Mouse (Mus musculus): ENCODE measurements around the gene Rnase13. TPM values are rescaled to one million over a fixed set of nuclear protein-coding genes. Genes with fewer than 3 reads are reported as not detected.
A peak's percentile ranks its signal among the peaks of the same experiment; 100 is the strongest.

Rnase13 gene
- total RNA-seq, 2 experiments from 2014 or later, result not detected

DNA sequence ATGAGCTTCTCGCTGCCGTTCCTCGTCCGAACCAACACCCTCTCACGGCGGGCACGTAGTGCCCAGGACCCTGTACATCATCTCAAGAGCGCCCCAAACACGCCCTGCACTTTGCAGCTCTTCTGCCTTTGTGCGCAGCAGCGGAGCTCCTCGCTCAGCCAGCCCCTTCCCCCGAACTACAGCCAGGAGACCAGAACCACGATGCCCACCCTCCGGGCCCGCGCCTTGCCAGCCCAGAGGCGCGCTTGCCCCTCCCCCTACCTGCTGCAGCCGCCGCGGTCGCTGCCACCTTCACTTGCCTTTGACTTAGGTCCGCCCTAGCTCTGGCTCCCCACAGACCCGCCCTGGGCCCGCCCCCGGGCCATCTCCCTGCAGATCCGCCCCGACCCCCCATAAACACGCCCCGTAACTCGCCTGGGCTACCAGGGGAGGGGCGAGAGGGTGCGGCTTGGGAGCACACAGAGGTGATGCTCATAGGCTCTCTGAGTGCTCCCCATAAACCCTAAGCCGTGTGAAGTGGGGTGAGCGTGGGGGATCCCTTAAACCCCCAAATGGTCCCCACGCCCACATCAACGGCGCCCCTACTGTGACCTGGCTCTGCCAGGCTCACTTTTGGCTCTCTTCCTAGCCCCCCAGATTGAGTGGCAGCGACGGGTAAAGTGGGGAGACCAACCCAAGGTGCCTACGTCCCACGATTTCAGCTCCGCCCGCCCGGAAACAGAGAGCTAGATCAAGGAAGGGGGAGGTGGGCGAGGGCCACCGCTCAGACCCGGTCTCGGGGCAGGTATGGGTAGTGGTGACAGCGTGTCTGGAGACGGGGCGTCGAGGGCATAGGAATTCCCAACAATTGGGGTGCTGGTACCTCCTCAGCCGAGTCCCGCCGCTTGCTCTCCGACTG, 9.3 kb downstream of the Rnase13 start:
- peak; percentile 92 for DNase-seq

DNA sequence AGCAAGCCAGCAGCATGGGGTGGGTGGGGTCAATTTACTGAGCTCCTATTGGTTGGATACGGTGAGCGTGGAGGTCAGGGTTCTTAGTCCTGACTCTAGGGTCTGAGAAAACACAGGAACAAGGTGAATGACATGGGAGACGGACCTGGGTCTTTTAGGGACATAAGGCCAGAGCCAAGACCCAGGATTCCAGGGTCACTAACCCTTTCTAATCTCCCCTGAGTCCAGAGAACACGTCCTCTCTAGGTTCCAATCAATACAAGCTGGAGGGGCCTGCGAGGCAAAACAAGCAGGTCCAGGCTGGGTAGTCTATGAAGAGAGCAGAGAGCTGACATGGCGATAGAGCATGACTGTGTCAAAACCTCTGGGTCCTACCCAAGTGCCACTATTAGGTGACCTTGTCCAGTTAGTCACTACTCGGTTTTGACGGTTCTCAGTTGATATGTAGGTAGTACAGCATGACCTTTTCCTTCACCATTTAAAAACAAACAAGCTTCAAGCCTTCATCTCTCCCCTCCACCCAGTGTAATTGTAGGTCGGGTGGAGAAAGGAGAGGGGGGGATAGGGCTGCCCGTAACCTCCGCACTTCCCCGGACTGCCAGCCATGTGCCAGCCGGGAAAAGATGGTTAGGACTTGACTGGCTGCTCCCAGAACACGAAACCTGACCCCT, 10.0 kb downstream of the Rnase13 start:
- DNase-seq, result peak; percentile 59

GRCm38 (mm10) chr14:51911301-51911700, 11.3 kb downstream of the Rnase13 start:
- DNase-seq, result no peak

DNA sequence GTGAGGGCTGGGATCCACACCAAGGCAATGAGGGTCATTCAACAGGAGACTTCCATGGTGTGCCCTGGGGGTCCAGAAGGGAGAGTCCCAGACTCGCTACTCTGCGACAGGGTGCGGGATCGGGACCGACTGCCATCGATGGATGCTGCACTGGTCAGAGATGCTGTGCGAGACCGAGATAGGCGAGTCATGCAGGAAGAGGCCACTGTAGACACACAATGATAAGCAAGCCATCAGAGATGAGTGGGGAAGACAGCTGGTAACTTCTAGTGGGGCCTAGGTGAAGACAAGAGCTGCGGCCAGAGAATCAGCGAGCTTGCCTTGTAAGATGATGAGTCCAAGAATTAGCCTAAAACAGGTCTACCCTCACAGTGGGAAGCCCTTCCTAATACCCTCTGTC, 16.5 kb downstream of the Rnase13 start:
- DNase-seq, result no peak

DNA sequence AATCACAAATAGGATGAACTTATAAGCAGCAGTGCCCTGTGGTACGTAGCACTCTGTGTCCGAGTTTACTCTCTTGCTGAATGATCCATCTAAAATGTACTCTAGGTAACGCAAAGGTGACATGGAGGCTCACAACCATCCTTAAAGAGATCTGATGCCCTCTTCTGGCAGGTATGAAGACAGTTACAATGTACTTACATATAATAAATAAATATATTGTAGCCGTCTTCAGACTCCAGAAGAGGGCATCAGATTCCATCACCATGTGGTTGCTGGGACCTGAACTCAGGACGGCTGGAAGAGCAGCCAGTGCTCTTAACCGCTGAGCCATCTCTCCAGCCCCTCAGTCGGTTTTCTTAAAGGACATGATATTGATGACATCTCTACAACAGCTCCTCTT, 17.9 kb downstream of the Rnase13 start:
- DNase-seq, result no peak

- DNase-seq, result no peak
These were observed 18.8 kb downstream of the Rnase13 start for GRCm38 (mm10) chr14:51903782-51904181.

GRCm38 (mm10) chr14:51902806-51903710, 19.5 kb downstream of the Rnase13 start:
- peak; percentile 88 for DNase-seq

GRCm38 (mm10) chr14:51899351-51899750, 23.2 kb downstream of the Rnase13 start:
- DNase-seq, result no peak

GRCm38 (mm10) chr14:51896539-51897170, 25.9 kb downstream of the Rnase13 start:
- no peak for DNase-seq

DNA sequence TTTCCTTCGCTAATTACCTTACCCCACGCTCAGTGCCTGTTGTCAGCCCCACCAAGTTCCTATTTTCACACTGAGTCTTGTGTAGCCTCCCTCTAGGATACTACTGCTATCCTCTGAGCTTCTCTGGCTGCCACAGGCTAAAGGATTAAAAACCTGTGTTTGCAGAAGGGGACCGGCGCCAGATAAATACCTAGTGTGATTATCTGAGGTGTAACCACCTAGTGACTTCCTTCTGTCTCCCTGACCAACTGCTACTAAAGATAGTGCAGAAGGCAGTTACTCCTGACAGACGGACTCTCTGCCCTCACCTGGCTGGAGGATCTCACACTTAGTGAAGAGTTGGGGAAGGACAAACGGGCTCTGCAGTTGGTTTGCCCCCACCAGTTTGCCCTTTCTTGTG, 26.6 kb downstream of the Rnase13 start:
- no peak for DNase-seq

DNA sequence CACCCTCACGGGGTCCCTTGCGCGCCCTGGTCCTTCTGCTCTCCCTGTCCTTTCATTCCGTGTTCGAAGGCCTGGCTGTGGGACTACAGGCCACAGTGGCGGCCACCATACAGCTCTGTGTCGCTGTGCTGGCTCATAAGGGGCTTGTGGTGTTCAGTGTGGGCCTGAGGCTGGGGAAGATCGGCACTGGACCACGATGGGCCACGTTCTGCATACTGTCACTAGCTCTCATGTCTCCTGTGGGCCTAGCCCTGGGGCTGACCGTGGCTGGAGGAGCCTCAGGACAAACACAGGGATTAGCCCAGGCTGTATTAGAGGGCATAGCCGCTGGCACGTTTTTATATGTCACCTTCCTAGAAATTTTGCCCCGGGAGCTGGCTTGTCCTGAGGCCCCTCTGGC, 27.5 kb downstream of the Rnase13 start:
- no peak for DNase-seq

GRCm38 (mm10) chr14:51893809-51894208, 28.8 kb downstream of the Rnase13 start:
- DNase-seq, result no peak

DNA sequence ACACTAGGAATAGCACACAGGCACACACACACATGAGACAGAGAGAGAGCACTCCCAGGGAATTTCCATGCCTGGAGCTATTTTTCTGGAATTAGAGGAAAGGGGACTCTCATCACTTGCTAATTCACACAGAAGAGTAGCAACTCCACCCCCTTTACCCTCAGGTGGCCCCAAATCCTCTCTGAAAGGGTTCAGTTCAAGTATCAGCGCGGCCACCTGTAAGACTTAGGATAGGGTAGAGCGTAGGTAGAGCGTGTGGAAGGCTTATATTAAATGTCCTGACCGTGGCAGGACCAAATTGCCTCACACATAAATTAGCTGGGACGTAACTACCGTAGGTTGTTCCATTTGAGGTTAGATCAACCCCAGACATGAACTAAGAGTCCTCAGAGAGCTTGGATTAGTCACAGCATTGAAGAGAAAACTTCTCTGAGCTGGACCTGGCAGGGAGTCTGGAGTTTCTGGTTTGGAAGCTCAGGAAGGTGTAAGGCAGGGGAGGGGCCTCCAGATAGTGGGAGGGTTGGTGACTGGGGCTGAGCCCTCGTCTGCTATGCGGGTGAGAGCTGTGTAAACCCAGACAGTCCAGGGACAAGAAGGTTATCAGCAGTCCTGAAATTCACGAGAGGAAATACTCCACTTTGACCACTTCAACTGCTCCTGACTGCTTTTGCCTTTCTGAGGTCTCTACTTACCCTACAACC, 29.3 kb downstream of the Rnase13 start:
- no peak for DNase-seq

GRCm38 (mm10) chr14:51892191-51892939, 30.2 kb downstream of the Rnase13 start, which contains the start of gene Slc39a2:
TSS of gene Slc39a2 (plus strand) at chr14:51892889.
- DNase-seq, result no peak

- no peak for DNase-seq
These were observed 32.7 kb downstream of the Rnase13 start for GRCm38 (mm10) chr14:51889833-51890232.

- no peak for DNase-seq
These were observed 36.5 kb downstream of the Rnase13 start for GRCm38 (mm10) chr14:51886051-51886450.

DNA sequence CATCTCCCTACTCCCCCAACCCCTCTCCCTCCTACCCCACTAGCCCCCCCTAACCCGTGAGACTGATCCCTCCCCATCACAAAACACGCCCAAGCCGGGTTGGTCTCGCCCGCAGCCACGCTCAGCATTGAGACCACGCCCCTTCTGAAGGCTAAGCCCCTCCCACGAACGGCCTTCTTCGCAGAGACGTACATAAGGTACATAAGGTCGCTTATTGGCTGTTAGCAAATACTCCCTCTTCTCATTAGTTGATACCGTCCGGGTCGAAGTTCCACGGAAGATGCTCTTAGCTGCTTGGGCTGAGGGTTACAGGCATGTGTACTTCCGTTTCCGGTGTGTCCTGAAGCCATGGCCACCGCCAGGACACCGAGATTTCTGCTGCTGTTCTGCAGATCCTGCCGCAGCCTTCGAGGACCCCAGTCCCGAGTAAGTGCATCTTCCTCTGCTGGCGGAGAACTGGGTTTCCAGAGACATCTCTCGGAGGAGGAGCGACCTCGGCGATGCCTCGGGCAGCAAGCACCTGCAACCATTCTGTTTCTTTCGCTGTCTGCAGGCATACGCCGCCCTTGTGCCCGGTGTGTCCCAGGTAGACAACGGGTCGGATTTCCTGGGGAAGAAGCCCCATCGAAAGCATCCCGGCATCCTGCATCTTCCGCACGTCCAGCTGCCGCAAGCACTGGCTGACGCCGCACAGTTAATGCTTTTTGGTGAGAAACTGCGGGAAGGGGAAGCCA, 37.8 kb downstream of the Rnase13 start, which contains the start of gene Mettl17:
TSS of gene Mettl17 (plus strand) at position 245 of the 734 bp plus-strand sequence.
- DNase-seq, result peak; percentile 96

DNA sequence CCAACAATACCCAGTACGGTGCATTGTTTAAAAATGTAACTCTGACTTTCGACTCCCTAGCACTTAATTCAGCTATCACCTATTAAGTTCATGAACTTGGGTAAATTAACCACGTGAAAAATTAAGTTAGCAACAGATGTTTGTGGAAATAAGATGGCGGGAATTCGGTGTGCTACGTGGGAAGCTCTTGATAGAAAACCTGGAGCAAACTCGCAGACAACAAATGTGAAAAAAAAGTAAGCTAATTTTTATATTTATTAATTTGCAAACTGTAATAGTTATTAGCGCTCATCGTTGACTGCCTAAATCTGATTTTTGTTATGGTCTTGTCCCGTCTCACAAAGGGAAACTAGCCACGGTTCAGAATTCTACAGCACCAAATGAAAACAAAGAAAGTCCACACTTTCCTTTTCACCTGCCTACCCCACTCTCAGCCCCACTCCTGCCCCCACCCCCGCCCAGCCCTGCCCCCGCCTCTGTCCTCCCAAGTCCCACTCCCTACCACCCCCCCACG, 38.5 kb downstream of the Rnase13 start:
- DNase-seq, result no peak

- peak; percentile 84 for DNase-seq
These were observed 39.0 kb downstream of the Rnase13 start for GRCm38 (mm10) chr14:51883527-51884030.

Data from adrenal gland, postnatal 10 days (tissue).